ENCODE assay signal across 11 mouse cellular contexts in genomic region chr5:116822141-116822540, GRCm38 (mm10).
A peak's percentile ranks its signal among the peaks of the same experiment; 100 is the strongest.
DNase-seq lines count a peak whose midpoint lies in the region; ATAC-seq and TF ChIP-seq lines count a peak whose summit lies in the region.
"Had no signal": no experiment of that assay in that cellular context is flagged by ENCODE, and none has a peak within 500 bp of the region (broad histone marks: within the 10 kb centered on the region; RNA-seq: fewer than 3 reads in every experiment).

No protein-coding gene starts in this region.

- H3K9me3 ChIP-seq in midbrain, embryonic 10.5 days (replicated peaks) = no peaks in the 10 kb centered on the region

- peak; percentile 83; the same call in 1 of the 2 replicates for ATAC-seq in frontal cortex, adult (ENCODE audit: low TSS enrichment)

- no peak for TF ChIP-seq CTCF in thymus, adult 2 months (IDR thresholded peaks at IDR 0.05; ENCODE audit: borderline replicate concordance, control insufficient read depth, extremely low read depth, insufficient read depth, low read length, poor library complexity)

- WGBS in midbrain, embryonic 10.5 days = 27% methylated on average over 14 of the region's 14 CpGs
- WGBS in thymus, adult 2 months = 26% methylated on average over 14 of the region's 14 CpGs

- no peak for DNase-seq in frontal cortex, postnatal 25 days (ENCODE audit: low spot score in 2 of 2)
- peak; percentile 68 for DNase-seq in brain, adult 2 months (ENCODE audit: low read depth, low spot score)
- peak; percentile 63 to 70 for DNase-seq in cerebellum, postnatal 25 days
- peak; percentile 38 for DNase-seq in midbrain, embryonic 10.5 days (ENCODE audit: low spot score)
- DNase-seq in natural killer cell, adult 2 months (ENCODE audit: low spot score in 2 of 2) = no peak
- DNase-seq in thymus, adult 2 months = no peak
- DNase-seq in layer of hippocampus, postnatal 14 days (ENCODE audit: low spot score in 2 of 2) = no peak
- DNase-seq: gastrocnemius, postnatal 10 days; kidney, adult 2 months; layer of hippocampus, adult 9-11 months had no signal

- no peak for TF ChIP-seq POLR2A in thymus, adult 2 months (IDR thresholded peaks at IDR 0.05; ENCODE audit: control insufficient read depth, extremely low read depth, insufficient read depth, low read length, poor library complexity)

- no peaks in the 10 kb centered on the region for H3K27me3 ChIP-seq in midbrain, embryonic 10.5 days (ENCODE audit: low read depth, poor library complexity, severe bottlenecking)
- no peaks in the 10 kb centered on the region for H3K27me3 ChIP-seq in thymus, adult 2 months (ENCODE audit: control insufficient read depth, insufficient read depth, low read length)

- peak overlapping the region; percentile 14; the same call in 1 of the 2 replicates for H3K4me3 ChIP-seq in midbrain, embryonic 10.5 days
- H3K4me3 ChIP-seq in thymus, adult 2 months (ENCODE audit: control insufficient read depth, insufficient read depth, low read length) = no peak overlapping the region

- no peaks in the 10 kb centered on the region for H3K36me3 ChIP-seq in midbrain, embryonic 10.5 days
- no peaks in the 10 kb centered on the region for H3K36me3 ChIP-seq in thymus, adult 2 months (ENCODE audit: control insufficient read depth, insufficient read depth, low read length)

- H3K27ac ChIP-seq in midbrain, embryonic 10.5 days (replicated peaks) = peak overlapping the region; percentile 33; the same call in 1 of the 2 replicates
- no peak overlapping the region for H3K27ac ChIP-seq in thymus, adult 2 months (ENCODE audit: control insufficient read depth, insufficient read depth, low read length)

- peaks cover 16% of the 10 kb centered on the region for H3K4me1 ChIP-seq in midbrain, embryonic 10.5 days
- no peaks in the 10 kb centered on the region for H3K4me1 ChIP-seq in thymus, adult 2 months (replicated peaks; ENCODE audit: control insufficient read depth, insufficient read depth, low read length)

Comparison
In these comparisons a context has a peak if more than half of its experiments do, and no peak if none do; other contexts are left out.
1. DNase-seq: peak in brain, adult 2 months (single experiment), cerebellum, postnatal 25 days (2 of 2) and midbrain, embryonic 10.5 days (single experiment); none in frontal cortex, postnatal 25 days (0 of 2), natural killer cell, adult 2 months (0 of 2), thymus, adult 2 months (single experiment) and layer of hippocampus, postnatal 14 days (0 of 2).